Mouse (Mus musculus) liver, embryonic 11.5 days (tissue): ENCODE measurements around the gene Sema3f. TPM values are rescaled to one million over a fixed set of nuclear protein-coding genes. Genes with fewer than 3 reads are reported as not detected.

Source experiments
- ATAC-seq: fragments of 200-750 bp; cut with Nextera tagmentation; replicated peaks from 2 replicates; pipeline ENCODE4 v1.8.0; 2017; ENCODE audit warnings: moderate number of reproducible peaks, mild to moderate bottlenecking, moderate TSS enrichment, moderate library complexity; ENCODE audit not compliant: low FRiP score
- DNase-seq: peaks from one replicate; pipeline ENCODE4 v3.0.0-alpha.2; 2017; ENCODE audit warnings: low spot score
- H3K27ac ChIP-seq: fragments of 300-500 bp; sonication (generic); 2 replicates; pipeline ENCODE4 v1.5.1; 2014; ENCODE audit warnings: mild to moderate bottlenecking, low read depth, low read length, control low read depth
- H3K27me3 ChIP-seq: fragments of 300-500 bp; sonication (generic); replicated peaks from 2 replicates; pipeline ENCODE4 v1.6.1; 2014; ENCODE audit warnings: low read length, mixed read lengths; ENCODE audit not compliant: control insufficient read depth, insufficient read depth
- H3K36me3 ChIP-seq: fragments of 300-500 bp; sonication (generic); 2 replicates; pipeline ENCODE4 v1.6.1; 2014; ENCODE audit warnings: mild to moderate bottlenecking, low read length, moderate library complexity, mixed read lengths; ENCODE audit not compliant: control insufficient read depth, insufficient read depth
- H3K4me1 ChIP-seq: fragments of 300-500 bp; sonication (generic); replicated peaks from 2 replicates; pipeline ENCODE4 v1.6.1; 2014; ENCODE audit warnings: low read length, mixed read lengths; ENCODE audit not compliant: control insufficient read depth, insufficient read depth
- H3K4me2 ChIP-seq: fragments of 300-500 bp; sonication (generic); 2 replicates; pipeline ENCODE4 v1.6.1; 2014; ENCODE audit warnings: mild to moderate bottlenecking, control low read depth, moderate library complexity
- H3K4me3 ChIP-seq: fragments of 300-500 bp; sonication (generic); 2 replicates; pipeline ENCODE4 v1.5.1; 2014; ENCODE audit warnings: low read depth, low read length, control low read depth
- H3K9ac ChIP-seq: fragments of 300-500 bp; sonication (generic); 2 replicates; pipeline ENCODE4 v1.6.1; 2014; ENCODE audit warnings: low read depth, low read length, control low read depth
- H3K9me3 ChIP-seq: fragments of 300-500 bp; sonication (generic); 2 replicates; pipeline ENCODE4 v1.6.1; 2016; ENCODE audit warnings: low read length, inconsistent platforms, mixed read lengths; ENCODE audit not compliant: control insufficient read depth
- WGBS: fragments of 180-500 bp; shearing (Covaris S2); extraction: QIAGEN DNeasy Blood & Tissue Kit; methylation state at CpG from one replicate; pipeline ENCODE4 v1.1.7; 2014; 5-methylcytosine and 5-hydroxymethylcytosine counted together
- polyA plus RNA-seq: library from polyadenylated mRNA; unstranded; fragments of >200 nt; fragmentation: Nextera tagmentation; extraction: Ambion mirVana; gene quantifications from 2 replicates; pipeline ENCODE4 v1.2.1, GENCODE M21; 2014

The Sema3f gene
- polyA plus RNA-seq, 1 experiment from 2014 or later: 6.2 TPM

GRCm38 (mm10) chr9:107707701-107708438 lies 2.4 kb downstream of the Sema3f start:
- no peaks in the 10 kb centered on the region for H3K36me3 ChIP-seq
- H3K4me1 ChIP-seq: peaks cover 44% of the 10 kb centered on the region
- DNase-seq (peak; percentile 52), ATAC-seq (no peak)
- H3K27ac ChIP-seq: peak overlapping the region; percentile 72
- peak overlapping the region; percentile 66 for H3K4me3 ChIP-seq
- peaks cover 67% of the 10 kb centered on the region for H3K27me3 ChIP-seq
- H3K9me3 ChIP-seq: no peaks in the 10 kb centered on the region
- 5% methylated on average over 17 of the region's 17 CpGs for WGBS
- peak overlapping the region; percentile 98 for H3K4me2 ChIP-seq
- H3K9ac ChIP-seq: peak overlapping the region; percentile 6; the same call in 1 of the 2 replicates

DNA sequence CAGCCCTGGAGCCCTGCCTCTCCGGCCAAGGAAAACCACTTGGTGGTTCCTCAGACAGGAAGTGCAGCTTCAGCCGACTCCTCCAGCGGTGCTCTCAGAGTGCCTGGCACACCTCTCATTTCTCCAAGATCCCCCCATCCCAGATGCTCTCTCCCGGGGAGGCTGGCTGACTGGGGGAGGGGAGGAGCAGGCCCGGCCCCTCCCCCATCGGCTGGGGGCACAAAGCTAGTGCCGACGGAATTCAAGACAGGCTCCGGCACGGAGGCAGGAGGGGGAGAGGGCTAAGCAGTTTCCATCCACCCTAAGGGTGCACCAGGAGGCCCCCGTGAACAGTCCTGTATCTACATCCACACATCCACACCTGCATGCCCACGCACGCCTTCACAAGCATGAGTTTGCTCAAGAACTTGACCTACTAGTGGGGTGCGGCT lies 3.5 kb downstream of the Sema3f start:
- ATAC-seq (no peak), DNase-seq (no peak)
- no peaks in the 10 kb centered on the region for H3K36me3 ChIP-seq
- no peaks in the 10 kb centered on the region for H3K9me3 ChIP-seq
- WGBS: 5% methylated on average over 14 of the region's 14 CpGs
- H3K27me3 ChIP-seq: peaks cover 64% of the 10 kb centered on the region
- H3K9ac ChIP-seq: 0 out of 2 replicates have a peak overlapping the region, but pooled peaks have one; percentile 20
- H3K4me3 ChIP-seq: peak overlapping the region; percentile 29
- peaks cover 51% of the 10 kb centered on the region for H3K4me1 ChIP-seq
- H3K27ac ChIP-seq: peak overlapping the region; percentile 72; the same call in 1 of the 2 replicates
- H3K4me2 ChIP-seq: peak overlapping the region; percentile 98

GRCm38 (mm10) chr9:107703337-107704122 lies 6.7 kb downstream of the Sema3f start:
- no peak for ATAC-seq
- no peaks in the 10 kb centered on the region for H3K9me3 ChIP-seq
- 55% methylated on average over 14 of the region's 14 CpGs for WGBS
- H3K9ac ChIP-seq: no peak overlapping the region
- H3K27me3 ChIP-seq: peaks cover 48% of the 10 kb centered on the region
- H3K36me3 ChIP-seq: no peaks in the 10 kb centered on the region
- no peak overlapping the region for H3K4me2 ChIP-seq
- no peak overlapping the region for H3K4me3 ChIP-seq
- no peak for DNase-seq
- H3K27ac ChIP-seq: no peak overlapping the region
- peaks cover 45% of the 10 kb centered on the region for H3K4me1 ChIP-seq

GRCm38 (mm10) chr9:107702606-107703185 lies 7.6 kb downstream of the Sema3f start:
- Histone ChIP-seq H3K4me3 (no peak overlapping the region), H3K36me3 (no peaks in the 10 kb centered on the region), H3K27ac (no peak overlapping the region), H3K4me2 (no peak overlapping the region), H3K9ac (no peak overlapping the region), H3K4me1 (peaks cover 52% of the 10 kb centered on the region), H3K27me3 (peaks cover 42% of the 10 kb centered on the region), H3K9me3 (no peaks in the 10 kb centered on the region)
- DNase-seq: no peak
- no peak for ATAC-seq
- WGBS: 66% methylated on average over 3 of the region's 3 CpGs

DNA sequence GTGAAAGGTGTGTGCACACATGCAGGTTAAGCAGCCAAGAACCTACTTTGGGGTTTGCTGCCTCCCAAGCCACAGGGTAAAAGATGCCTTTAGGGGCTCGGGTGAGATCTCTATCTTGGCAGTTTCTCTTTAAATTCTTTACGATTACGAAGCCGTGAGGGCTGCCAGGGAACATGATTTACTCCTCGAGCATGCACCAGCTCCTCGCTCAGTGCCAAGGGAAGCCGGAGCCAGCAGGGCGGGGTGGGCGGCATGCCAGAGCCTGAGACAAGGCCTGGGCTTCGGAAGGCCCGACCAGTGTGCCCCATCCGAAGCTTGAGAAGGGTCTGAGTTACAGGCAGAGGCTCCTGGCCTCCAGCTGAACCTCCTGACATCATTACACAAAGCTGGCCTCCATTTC lies 8.7 kb downstream of the Sema3f start:
- Histone ChIP-seq H3K4me3 (no peak overlapping the region), H3K9ac (no peak overlapping the region), H3K27me3 (peaks cover 31% of the 10 kb centered on the region), H3K9me3 (no peaks in the 10 kb centered on the region), H3K27ac (no peak overlapping the region), H3K4me1 (peaks cover 53% of the 10 kb centered on the region), H3K4me2 (no peak overlapping the region), H3K36me3 (no peaks in the 10 kb centered on the region)
- 74% methylated on average over 12 of the region's 12 CpGs for WGBS
- ATAC-seq (no peak), DNase-seq (no peak)

DNA sequence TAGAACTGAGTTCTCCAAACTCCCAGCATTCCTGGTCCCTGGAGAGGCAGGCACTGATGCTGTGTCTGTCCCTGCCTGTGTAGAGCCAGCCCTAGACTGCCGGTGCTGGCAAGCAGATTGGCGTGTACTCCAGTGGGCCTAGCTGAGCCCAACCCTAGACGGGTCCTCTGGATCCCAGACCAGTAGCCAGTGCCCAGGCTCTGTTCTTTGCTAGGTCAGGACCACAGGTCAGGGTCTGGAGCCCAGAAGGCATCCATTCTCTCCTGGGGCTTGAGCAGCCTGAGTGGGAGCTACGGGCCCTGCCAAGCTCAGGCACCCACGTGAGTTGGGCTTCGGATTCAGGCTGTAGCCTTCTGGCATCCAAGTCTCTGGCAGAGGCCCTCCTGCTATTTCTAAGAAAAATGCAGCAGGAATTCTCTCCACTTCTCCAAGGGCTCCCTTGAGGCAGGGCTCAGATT lies 10.1 kb downstream of the Sema3f start:
- no peak overlapping the region; the same call in 1 of the 2 replicates for H3K9ac ChIP-seq
- peak overlapping the region; percentile 59; the same call in 1 of the 2 replicates for H3K27ac ChIP-seq
- no peak for ATAC-seq
- no peak overlapping the region for H3K4me3 ChIP-seq
- no peaks in the 10 kb centered on the region for H3K36me3 ChIP-seq
- H3K4me1 ChIP-seq: peaks cover 43% of the 10 kb centered on the region
- DNase-seq: no peak
- no peak overlapping the region for H3K4me2 ChIP-seq
- peaks cover 17% of the 10 kb centered on the region for H3K27me3 ChIP-seq
- WGBS: 60% methylated on average over 6 of the region's 6 CpGs
- H3K9me3 ChIP-seq: no peaks in the 10 kb centered on the region

GRCm38 (mm10) chr9:107699376-107699980 lies 10.8 kb downstream of the Sema3f start:
- Histone ChIP-seq H3K4me1 (peaks cover 42% of the 10 kb centered on the region), H3K9me3 (no peaks in the 10 kb centered on the region), H3K27ac (peak overlapping the region; percentile 59; the same call in 1 of the 2 replicates), H3K4me3 (no peak overlapping the region), H3K9ac (no peak overlapping the region), H3K36me3 (no peaks in the 10 kb centered on the region), H3K27me3 (peaks cover 17% of the 10 kb centered on the region), H3K4me2 (no peak overlapping the region; the same call in 1 of the 2 replicates)
- DNase-seq (no peak), ATAC-seq (no peak)
- WGBS: 24% methylated on average over 9 of the region's 9 CpGs

DNA sequence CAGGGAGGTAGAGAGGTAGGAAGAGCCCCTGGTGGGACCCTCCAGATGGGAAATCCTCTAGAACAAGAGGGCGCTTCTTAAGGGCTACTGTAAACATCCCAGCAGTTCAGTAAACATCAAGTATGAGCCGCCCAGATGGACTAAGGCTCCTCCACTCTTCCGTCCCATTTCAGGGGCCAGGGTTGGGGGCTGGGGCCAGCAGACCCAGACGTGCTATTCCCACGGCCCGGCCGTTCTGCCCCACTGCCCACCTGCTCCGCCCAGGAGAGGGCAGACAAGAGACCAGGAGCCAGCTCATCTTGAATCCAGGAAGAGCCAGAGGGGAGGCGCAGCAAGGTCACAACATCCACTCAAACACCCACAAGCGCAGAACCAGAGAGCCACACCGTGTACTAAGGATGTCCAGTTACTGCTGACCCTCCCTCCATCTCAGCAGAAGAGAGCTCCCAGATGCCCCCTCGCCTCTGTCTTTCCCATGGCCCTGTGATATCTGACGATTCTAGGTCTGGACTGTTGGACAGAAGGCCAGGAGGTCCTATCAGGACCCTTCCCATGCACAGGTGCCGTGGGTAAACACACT lies 11.6 kb downstream of the Sema3f start:
- 0 out of 2 replicates have a peak overlapping the region, but pooled peaks have one; percentile 14 for H3K9ac ChIP-seq

More for the DNA sequence above, 11.6 kb downstream of the Sema3f start:
- Histone ChIP-seq H3K27me3 (peaks cover 17% of the 10 kb centered on the region), H3K36me3 (no peaks in the 10 kb centered on the region), H3K9me3 (no peaks in the 10 kb centered on the region), H3K4me3 (no peak overlapping the region), H3K4me2 (peak overlapping the region; percentile 21; the same call in 1 of the 2 replicates), H3K4me1 (peaks cover 38% of the 10 kb centered on the region), H3K27ac (peak overlapping the region; percentile 49)
- 31% methylated on average over 14 of the region's 14 CpGs for WGBS
- no peak for DNase-seq
- no peak for ATAC-seq
